Mouse (Mus musculus): ENCODE measurements at regions not wholly inside any gene's neighbourhood (a gene's known extent, or its start where the extent isn't known, plus 50 kb on each side); places are given as distances from the start of the nearest gene placed in this dataset.
A peak's percentile ranks its signal among the peaks of the same experiment; 100 is the strongest.

DNA sequence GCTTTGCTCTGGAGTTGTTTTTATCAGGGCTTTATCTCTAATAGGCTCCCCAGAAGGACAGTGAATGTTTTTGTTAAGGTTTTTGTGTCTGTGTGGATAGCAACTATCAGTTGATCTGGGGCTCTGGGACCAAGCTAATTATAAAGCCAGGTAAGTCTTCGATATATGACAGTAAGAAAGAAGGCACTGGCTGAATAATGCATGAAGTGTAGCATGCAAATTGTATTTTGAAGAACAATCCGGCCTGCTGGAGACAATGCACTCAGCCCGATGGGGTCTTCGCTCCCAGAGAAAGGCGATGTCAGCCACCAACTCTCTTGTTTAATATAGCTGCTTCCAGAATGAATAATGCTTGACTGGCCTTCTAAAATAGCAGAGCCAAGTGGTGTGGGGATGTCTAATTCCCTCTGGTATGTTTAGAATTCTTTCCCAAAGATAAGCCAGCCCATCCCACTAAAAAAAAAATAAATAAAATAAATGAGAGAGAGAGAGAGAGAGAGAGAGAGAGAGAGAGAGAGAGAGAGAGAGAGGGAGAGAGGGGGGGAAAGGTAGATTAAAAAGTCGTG lies 68.6 kb downstream of the Dad1 start:
- no peak for DNase-seq (ENCODE audit: low spot score)

DNA sequence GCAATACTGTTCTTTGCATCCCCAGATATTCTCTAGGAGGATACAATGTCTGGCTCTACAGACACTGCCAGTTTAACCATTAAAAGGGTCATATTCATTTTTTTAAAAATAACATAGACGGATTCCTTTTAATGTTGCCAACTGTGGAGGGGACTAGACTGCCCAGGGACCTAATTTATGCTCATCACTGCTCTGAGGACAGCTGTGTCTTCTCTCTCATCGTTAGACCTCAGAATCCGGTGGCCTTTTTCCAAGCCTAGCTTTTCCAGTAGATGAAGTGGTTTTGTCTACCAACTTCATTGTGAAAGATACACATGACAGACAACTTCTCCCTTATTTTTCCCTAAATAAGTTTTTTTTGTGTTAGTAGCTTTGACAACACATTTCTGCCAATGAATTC lies 70.0 kb downstream of the Dad1 start:
- no peak for DNase-seq (ENCODE audit: low spot score)

- DNase-seq (ENCODE audit: low spot score): no peak
These were observed 71.1 kb downstream of the Dad1 start for GRCm38 (mm10) chr14:54182838-54183237.

DNA sequence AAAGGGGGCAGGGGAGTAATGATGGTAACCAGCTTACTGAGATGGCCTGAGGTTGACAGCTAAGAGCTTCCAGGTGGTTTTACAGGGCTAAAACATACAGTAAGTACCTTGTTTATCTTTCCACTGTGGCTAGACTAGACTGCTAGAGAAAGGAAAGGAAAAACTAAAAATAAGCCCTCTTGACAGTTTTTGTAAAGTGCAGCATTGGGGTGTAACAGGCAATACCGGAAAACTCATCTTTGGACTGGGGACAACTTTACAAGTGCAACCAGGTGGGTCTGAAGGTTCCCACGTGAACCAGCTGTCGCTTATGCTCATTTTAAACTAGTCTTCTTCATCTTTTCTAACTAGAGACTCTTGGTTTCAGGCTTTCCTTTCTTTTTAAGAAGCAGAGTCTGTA lies 72.6 kb downstream of the Dad1 start:
- DNase-seq (ENCODE audit: low spot score): no peak

DNA sequence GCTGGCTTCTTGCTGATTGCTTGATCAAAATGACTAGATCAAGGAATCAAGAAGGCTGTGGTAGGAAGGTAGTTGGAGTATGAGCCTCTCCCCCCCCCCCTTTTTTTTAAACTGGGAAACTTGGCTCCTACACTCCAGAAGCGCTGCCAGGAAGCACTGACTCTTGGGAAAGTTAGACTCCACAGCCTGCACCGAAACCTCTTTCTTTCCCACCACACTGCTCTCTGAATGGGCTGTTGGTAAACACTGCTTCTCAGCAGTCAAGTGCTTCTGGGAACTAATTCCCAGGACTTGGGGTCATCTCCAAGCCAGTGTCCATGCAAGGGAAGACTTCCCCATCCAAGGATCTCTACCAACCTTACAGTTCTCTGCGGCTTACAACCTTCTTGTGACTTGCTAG lies 73.2 kb downstream of the Dad1 start:
- DNase-seq (ENCODE audit: low spot score): no peak

- no peak for DNase-seq (ENCODE audit: low spot score)
These were observed 73.6 kb downstream of the Dad1 start for GRCm38 (mm10) chr14:54180271-54180670.

GRCm38 (mm10) chr14:54178856-54179255 lies 75.0 kb downstream of the Dad1 start:
- no peak for DNase-seq (ENCODE audit: low spot score)

DNA sequence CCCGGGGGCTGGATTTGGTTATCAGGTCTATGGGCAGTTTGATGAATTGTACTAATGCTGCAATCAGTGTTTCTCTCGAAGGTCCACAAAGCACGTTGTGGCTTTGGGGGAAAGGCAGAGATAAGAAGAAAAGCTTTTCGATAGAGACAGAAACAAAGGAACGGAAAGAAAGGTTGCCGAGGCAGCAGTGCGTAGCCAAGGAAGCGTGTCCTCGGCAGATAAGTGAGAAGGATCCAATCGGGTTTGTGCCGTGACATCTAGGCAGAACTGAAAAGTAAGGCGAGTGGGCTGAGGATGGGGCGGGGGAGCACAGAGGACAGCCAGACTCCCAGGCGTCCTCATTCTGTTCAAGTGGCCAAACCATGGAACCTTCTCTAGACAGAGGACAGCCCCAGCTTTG lies 77.4 kb downstream of the Dad1 start:
- DNase-seq (ENCODE audit: low spot score): no peak

DNA sequence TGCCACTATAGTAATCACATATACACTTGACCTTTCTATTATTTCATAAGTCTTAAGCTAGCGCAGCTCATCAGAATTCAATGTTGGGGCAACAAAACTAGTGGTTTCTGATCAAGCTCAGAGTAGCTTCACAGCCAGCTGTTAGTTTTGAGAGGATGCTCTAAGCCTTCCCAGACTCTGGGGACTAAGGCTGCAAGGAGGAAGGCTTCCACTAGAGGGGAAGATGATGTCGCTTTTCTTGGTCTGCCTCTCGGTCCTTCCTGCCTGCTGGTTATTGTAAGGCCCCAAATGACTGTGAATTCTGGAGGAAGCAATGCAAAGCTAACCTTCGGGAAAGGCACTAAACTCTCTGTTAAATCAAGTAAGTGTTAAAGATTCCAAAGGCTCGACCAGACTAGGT lies 78.4 kb downstream of the Dad1 start:
- DNase-seq (ENCODE audit: low spot score): no peak

- no peak for DNase-seq (ENCODE audit: low spot score)
These were observed 80.6 kb downstream of the Dad1 start for GRCm38 (mm10) chr14:54173316-54173715.

DNA sequence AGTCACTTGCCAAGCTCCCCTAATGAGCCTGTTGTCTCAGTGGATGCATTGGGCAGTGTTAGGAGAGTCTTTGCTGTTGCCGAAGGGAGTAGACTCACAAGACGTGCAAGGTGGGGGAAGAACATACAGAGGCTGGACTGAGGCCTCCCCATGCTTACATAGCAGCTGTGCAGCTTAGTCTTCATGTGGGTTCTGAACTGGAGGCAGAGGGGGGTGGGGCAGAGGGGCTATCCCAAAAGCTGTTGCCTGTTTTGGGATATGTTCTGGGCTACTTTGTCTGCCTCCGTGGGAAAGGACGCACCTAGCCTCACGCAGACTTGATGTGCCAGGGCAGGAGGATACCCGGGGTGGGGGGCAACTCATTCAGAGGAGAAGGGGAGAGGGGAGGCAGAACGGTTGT lies 84.7 kb downstream of the Dad1 start:
- DNase-seq (ENCODE audit: low spot score): no peak

- DNase-seq (ENCODE audit: low spot score): no peak
These were observed 85.4 kb downstream of the Dad1 start for GRCm38 (mm10) chr14:54168414-54168931.

GRCm38 (mm10) chr14:54166057-54166456 lies 87.8 kb downstream of the Dad1 start:
- no peak for DNase-seq (ENCODE audit: low spot score)

GRCm38 (mm10) chr14:54164874-54165273 lies 89.0 kb downstream of the Dad1 start:
- DNase-seq (ENCODE audit: low spot score): no peak

GRCm38 (mm10) chr14:54161916-54162315 lies 92.0 kb downstream of the Dad1 start:
- no peak for DNase-seq (ENCODE audit: low spot score)

GRCm38 (mm10) chr14:54161206-54161605 lies 92.7 kb downstream of the Dad1 start:
- no peak for DNase-seq (ENCODE audit: low spot score)

- no peak for DNase-seq (ENCODE audit: low spot score)
These were observed 94.1 kb downstream of the Dad1 start for GRCm38 (mm10) chr14:54159816-54160215.

- no peak for DNase-seq (ENCODE audit: low spot score)
These were observed 95.5 kb downstream of the Dad1 start for GRCm38 (mm10) chr14:54158214-54158965.

- no peak for DNase-seq (ENCODE audit: low spot score)
These were observed 97.4 kb downstream of the Dad1 start for GRCm38 (mm10) chr14:54156536-54156935.

- DNase-seq (ENCODE audit: low spot score): peak; percentile 16
These were observed 101.2 kb downstream of the Dad1 start for GRCm38 (mm10) chr14:54152485-54153235.

DNA sequence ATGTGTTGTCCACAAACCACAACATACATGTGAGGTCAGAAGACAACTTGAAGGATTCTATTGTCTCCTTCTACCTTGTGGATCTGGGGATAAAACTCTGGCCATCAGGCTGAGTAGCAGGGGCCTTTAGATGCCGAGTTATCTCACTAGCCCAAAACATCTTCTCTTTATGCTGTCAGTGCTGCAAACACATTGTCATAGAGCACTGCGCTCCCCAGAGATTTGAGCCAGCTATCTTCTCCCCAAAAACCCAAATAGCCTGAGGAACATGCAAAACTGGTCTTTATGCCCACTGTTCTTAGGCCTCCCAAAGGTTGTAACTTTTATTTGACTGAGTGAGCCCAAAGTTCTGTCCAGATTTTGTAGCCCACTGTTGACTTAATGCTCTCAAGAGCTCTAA lies 102.0 kb downstream of the Dad1 start:
- no peak for DNase-seq (ENCODE audit: low spot score)

GRCm38 (mm10) chr14:54151272-54151671 lies 102.6 kb downstream of the Dad1 start:
- DNase-seq (ENCODE audit: low spot score): no peak

DNA sequence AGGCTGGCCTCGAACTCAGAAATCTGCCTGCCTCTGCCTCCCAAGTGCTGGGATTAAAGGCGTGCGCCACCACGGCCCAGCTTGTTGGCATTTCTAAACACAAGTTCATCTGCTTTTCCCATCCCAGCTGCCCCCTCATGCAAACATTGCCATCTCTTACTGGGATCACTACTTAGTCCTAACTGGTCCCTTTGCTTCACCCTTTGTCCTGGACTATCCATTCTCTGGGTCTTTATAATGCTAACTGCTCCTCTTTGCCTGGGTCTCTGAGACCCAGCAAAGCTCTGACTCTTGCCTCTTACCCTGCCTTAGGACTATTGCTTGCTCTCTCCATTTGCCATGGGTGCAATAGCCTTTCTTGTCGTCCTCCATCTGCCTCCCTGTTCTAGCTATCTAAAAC lies 103.7 kb downstream of the Dad1 start:
- no peak for DNase-seq (ENCODE audit: low spot score)

All from layer of hippocampus, adult 9-10 months (tissue).